Mouse (Mus musculus) liver, embryonic 11.5 days (tissue): ENCODE measurements around the gene Emc8. TPM values are rescaled to one million over a fixed set of nuclear protein-coding genes. Genes with fewer than 3 reads are reported as not detected.
A peak's percentile ranks its signal among the peaks of the same experiment; 100 is the strongest.

Experiments used
- ATAC-seq: fragments of 200-750 bp; cut with Nextera tagmentation; replicated peaks from 2 replicates; pipeline ENCODE4 v1.8.0; 2017; ENCODE audit warnings: moderate number of reproducible peaks, mild to moderate bottlenecking, moderate TSS enrichment, moderate library complexity; ENCODE audit not compliant: low FRiP score
- DNase-seq: peaks from one replicate; pipeline ENCODE4 v3.0.0-alpha.2; 2017; ENCODE audit warnings: low spot score
- H3K27ac ChIP-seq: fragments of 300-500 bp; sonication (generic); 2 replicates; pipeline ENCODE4 v1.5.1; 2014; ENCODE audit warnings: mild to moderate bottlenecking, low read depth, low read length, control low read depth
- H3K27me3 ChIP-seq: fragments of 300-500 bp; sonication (generic); replicated peaks from 2 replicates; pipeline ENCODE4 v1.6.1; 2014; ENCODE audit warnings: low read length, mixed read lengths; ENCODE audit not compliant: control insufficient read depth, insufficient read depth
- H3K36me3 ChIP-seq: fragments of 300-500 bp; sonication (generic); 2 replicates; pipeline ENCODE4 v1.6.1; 2014; ENCODE audit warnings: mild to moderate bottlenecking, low read length, moderate library complexity, mixed read lengths; ENCODE audit not compliant: control insufficient read depth, insufficient read depth
- H3K4me1 ChIP-seq: fragments of 300-500 bp; sonication (generic); replicated peaks from 2 replicates; pipeline ENCODE4 v1.6.1; 2014; ENCODE audit warnings: low read length, mixed read lengths; ENCODE audit not compliant: control insufficient read depth, insufficient read depth
- H3K4me2 ChIP-seq: fragments of 300-500 bp; sonication (generic); 2 replicates; pipeline ENCODE4 v1.6.1; 2014; ENCODE audit warnings: mild to moderate bottlenecking, control low read depth, moderate library complexity
- H3K4me3 ChIP-seq: fragments of 300-500 bp; sonication (generic); 2 replicates; pipeline ENCODE4 v1.5.1; 2014; ENCODE audit warnings: low read depth, low read length, control low read depth
- H3K9ac ChIP-seq: fragments of 300-500 bp; sonication (generic); 2 replicates; pipeline ENCODE4 v1.6.1; 2014; ENCODE audit warnings: low read depth, low read length, control low read depth
- H3K9me3 ChIP-seq: fragments of 300-500 bp; sonication (generic); 2 replicates; pipeline ENCODE4 v1.6.1; 2016; ENCODE audit warnings: low read length, inconsistent platforms, mixed read lengths; ENCODE audit not compliant: control insufficient read depth
- WGBS: fragments of 180-500 bp; shearing (Covaris S2); extraction: QIAGEN DNeasy Blood & Tissue Kit; methylation state at CpG from one replicate; pipeline ENCODE4 v1.1.7; 2014; 5-methylcytosine and 5-hydroxymethylcytosine counted together
- polyA plus RNA-seq: library from polyadenylated mRNA; unstranded; fragments of >200 nt; fragmentation: Nextera tagmentation; extraction: Ambion mirVana; gene quantifications from 2 replicates; pipeline ENCODE4 v1.2.1, GENCODE M21; 2014

Emc8 gene
- 265 and 295 TPM in 2 replicates for polyA plus RNA-seq

- peak within 1 kb of the TSS; percentile 81 for H3K4me2 ChIP-seq
- H3K4me1 ChIP-seq, result peaks cover 40% of the 10 kb centered on the region
- no peaks in the 10 kb centered on the region for H3K27me3 ChIP-seq
- DNase-seq, result no peak
- no peaks in the 10 kb centered on the region for H3K9me3 ChIP-seq
- H3K4me3 ChIP-seq, result peak within 1 kb of the TSS; percentile 75
- H3K9ac ChIP-seq, result peak within 1 kb of the TSS; percentile 90
- peak within 1 kb of the TSS; percentile 72 for H3K27ac ChIP-seq
- H3K36me3 ChIP-seq, result peaks cover 30% of the 10 kb centered on the region
- peak; percentile 55 for ATAC-seq
- whole genome bisulfite sequencing, result under 1% methylated on average over 51 of the region's 51 CpGs
Observed at GRCm38 (mm10) chr8:120668374-120668905, at the start of gene Emc8. TSS of gene Emc8 (minus strand) at chr8:120668573.

- ATAC-seq (no peak), DNase-seq (no peak)
- Histone ChIP-seq H3K4me2 (no peak overlapping the region), H3K27ac (no peak overlapping the region), H3K9ac (no peak overlapping the region), H3K4me3 (no peak overlapping the region), H3K36me3 (no peaks in the 10 kb centered on the region), H3K9me3 (no peaks in the 10 kb centered on the region), H3K4me1 (no peaks in the 10 kb centered on the region), H3K27me3 (no peaks in the 10 kb centered on the region)
- WGBS, result 65% methylated on average over 15 of the region's 15 CpGs
Observed at GRCm38 (mm10) chr8:120715996-120716680, 47.8 kb upstream of the Emc8 start.

DNA sequence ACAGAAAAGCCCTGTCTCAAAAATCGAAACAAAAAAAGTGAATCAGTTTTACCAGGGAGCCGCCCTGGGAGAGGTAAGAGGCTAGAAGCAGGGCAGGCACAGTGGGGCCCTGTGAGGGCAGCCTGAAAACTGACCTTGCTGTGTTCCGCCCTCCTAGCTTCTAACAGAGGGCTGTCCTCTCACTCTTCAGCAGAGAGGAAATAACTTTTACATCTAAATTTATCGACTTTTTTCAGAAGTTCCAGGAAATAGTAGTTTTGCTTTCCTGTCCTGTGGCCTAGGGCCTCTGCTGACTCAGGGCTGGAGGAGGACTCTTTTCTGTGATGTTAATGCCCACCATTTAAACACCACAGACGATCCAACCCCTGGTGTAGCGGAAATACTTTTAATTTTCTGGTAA is 46.8 kb upstream of the Emc8 start:
- no peaks in the 10 kb centered on the region for H3K27me3 ChIP-seq
- no peak overlapping the region for H3K4me3 ChIP-seq
- ATAC-seq (no peak), DNase-seq (no peak)
- H3K9ac ChIP-seq, result no peak overlapping the region
- H3K4me1 ChIP-seq, result no peaks in the 10 kb centered on the region
- H3K36me3 ChIP-seq, result no peaks in the 10 kb centered on the region
- no peak overlapping the region for H3K27ac ChIP-seq
- no peak overlapping the region for H3K4me2 ChIP-seq
- 52% methylated on average over 6 of the region's 6 CpGs for WGBS
- no peaks in the 10 kb centered on the region for H3K9me3 ChIP-seq

- no peaks in the 10 kb centered on the region for H3K27me3 ChIP-seq
- ATAC-seq, result no peak
Observed at GRCm38 (mm10) chr8:120709176-120709575, 40.8 kb upstream of the Emc8 start.

DNA sequence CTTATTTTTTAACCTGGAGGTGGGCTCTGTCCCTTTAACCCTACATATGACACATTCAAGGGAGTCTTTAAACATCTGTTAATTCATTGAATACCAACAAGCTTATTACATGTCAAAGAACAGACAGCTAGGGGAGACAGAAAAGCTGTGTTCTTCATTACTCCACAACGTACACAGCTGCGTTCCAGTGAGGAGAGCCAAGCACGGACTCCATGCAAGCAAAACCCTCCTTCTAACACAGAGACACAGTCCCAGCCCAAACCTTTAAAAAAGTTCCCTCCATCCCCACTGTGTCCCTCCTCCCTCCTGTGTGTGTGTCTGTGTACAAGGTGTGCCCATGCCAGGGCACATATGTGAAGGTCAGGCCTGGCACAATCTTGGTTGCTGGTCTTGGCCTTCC is 37.8 kb upstream of the Emc8 start:
- no peaks in the 10 kb centered on the region for H3K9me3 ChIP-seq
- DNase-seq (no peak), ATAC-seq (no peak)
- 81% methylated on average over 3 of the region's 3 CpGs for WGBS
- no peak overlapping the region for H3K4me3 ChIP-seq
- no peak overlapping the region for H3K9ac ChIP-seq
- no peak overlapping the region for H3K27ac ChIP-seq
- peaks cover 6% of the 10 kb centered on the region; the same call in 1 of the 2 replicates for H3K4me1 ChIP-seq
- H3K4me2 ChIP-seq, result no peak overlapping the region
- no peaks in the 10 kb centered on the region for H3K27me3 ChIP-seq
- no peaks in the 10 kb centered on the region for H3K36me3 ChIP-seq

More at GRCm38 (mm10) chr8:120709176-120709575, 40.8 kb upstream of the Emc8 start:
- Histone ChIP-seq H3K9me3 (no peaks in the 10 kb centered on the region), H3K36me3 (no peaks in the 10 kb centered on the region), H3K9ac (no peak overlapping the region), H3K4me3 (no peak overlapping the region), H3K4me1 (no peaks in the 10 kb centered on the region), H3K4me2 (no peak overlapping the region), H3K27ac (no peak overlapping the region)
- 62% methylated on average over 10 of the region's 10 CpGs for WGBS
- DNase-seq, result no peak

GRCm38 (mm10) chr8:120705163-120705562 is 36.8 kb upstream of the Emc8 start:
- H3K27ac ChIP-seq, result no peak overlapping the region
- H3K36me3 ChIP-seq, result no peaks in the 10 kb centered on the region
- no peak overlapping the region for H3K4me3 ChIP-seq
- no peak overlapping the region for H3K9ac ChIP-seq
- H3K9me3 ChIP-seq, result no peaks in the 10 kb centered on the region
- peaks cover 6% of the 10 kb centered on the region; the same call in 1 of the 2 replicates for H3K4me1 ChIP-seq
- H3K4me2 ChIP-seq, result no peak overlapping the region
- 78% methylated on average over 15 of the region's 15 CpGs for WGBS
- DNase-seq, result no peak
- H3K27me3 ChIP-seq, result no peaks in the 10 kb centered on the region
- no peak for ATAC-seq

- Histone ChIP-seq H3K9me3 (no peaks in the 10 kb centered on the region), H3K9ac (no peak overlapping the region), H3K4me3 (no peak overlapping the region), H3K4me2 (no peak overlapping the region), H3K27ac (no peak overlapping the region), H3K4me1 (peaks cover 6% of the 10 kb centered on the region; the same call in 1 of the 2 replicates), H3K27me3 (no peaks in the 10 kb centered on the region), H3K36me3 (no peaks in the 10 kb centered on the region)
- DNase-seq, result no peak
- ATAC-seq, result no peak
- WGBS, result 65% methylated on average over 9 of the region's 9 CpGs
Observed at GRCm38 (mm10) chr8:120704203-120704602, 35.8 kb upstream of the Emc8 start.

GRCm38 (mm10) chr8:120701758-120702465 is 33.5 kb upstream of the Emc8 start:
- no peak overlapping the region for H3K27ac ChIP-seq
- ATAC-seq (no peak; the same call in 1 of the 2 replicates), DNase-seq (no peak)
- WGBS, result 40% methylated on average over 19 of the region's 19 CpGs
- no peaks in the 10 kb centered on the region for H3K36me3 ChIP-seq
- H3K27me3 ChIP-seq, result no peaks in the 10 kb centered on the region
- H3K9me3 ChIP-seq, result no peaks in the 10 kb centered on the region
- peaks cover 6% of the 10 kb centered on the region; the same call in 1 of the 2 replicates for H3K4me1 ChIP-seq
- H3K4me3 ChIP-seq, result no peak overlapping the region
- no peak overlapping the region for H3K9ac ChIP-seq
- no peak overlapping the region for H3K4me2 ChIP-seq
